Mouse (Mus musculus): ENCODE results near the gene Ppib. TPM values are rescaled to one million over a fixed set of nuclear protein-coding genes. Genes with fewer than 3 reads are reported as not detected.

Ppib gene
- total and polyA plus RNA-seq, 3 experiments: 268 to 550 (median 477) TPM

- H3K79me2 ChIP-seq (replicated peaks; ENCODE audit: control insufficient read depth, extremely low read depth, insufficient read depth, poor library complexity, severe bottlenecking): peaks cover 11% of the 10 kb centered on the region; the same call in 1 of the 2 replicates
- H3K27ac ChIP-seq (ENCODE audit: insufficient read depth, low read depth): no peak overlapping the region
- no peak for DNase-seq (ENCODE audit: extremely low read depth)
- H3K36me3 ChIP-seq (replicated peaks in 1 of 2; ENCODE audit: control insufficient read depth in 1 of 2, insufficient read depth in 1 of 2, low read length in 1 of 2): peaks cover 23 to 74% of the 10 kb centered on the region in 2 experiments
- H3K27me3 ChIP-seq (replicated peaks): no peaks in the 10 kb centered on the region
- TF ChIP-seq IRF4 (IDR thresholded peaks at IDR 0.05; ENCODE audit: low read depth, low read length) (no peak), GABPA (IDR thresholded peaks at IDR 0.05; ENCODE audit: insufficient replicate concordance, low read depth, low read length) (no peak), POLR2AphosphoS2 (IDR thresholded peaks at IDR 0.05; ENCODE audit: low read depth, low read length) (no peak), EP300 (IDR thresholded peaks at IDR 0.05; ENCODE audit: low read length) (no peak), ZKSCAN1 (IDR thresholded peaks at IDR 0.05; ENCODE audit: borderline replicate concordance, low read depth, low read length) (no peak), PAX5 (IDR thresholded peaks at IDR 0.05; ENCODE audit: low read length) (no peak)
- H3K4me2 ChIP-seq (ENCODE audit: insufficient read depth, low read depth, poor library complexity, severe bottlenecking): no peak overlapping the region
- H3K4me1 ChIP-seq (ENCODE audit: control insufficient read depth in 1 of 2, insufficient read depth in 2 of 2): peaks cover 6 to 37% of the 10 kb centered on the region in 2 experiments; a peak in 3 of 4 replicates
- H3K4me3 ChIP-seq (replicated peaks in 1 of 3; ENCODE audit: low read depth in 2 of 3, low read length in 2 of 3, poor library complexity in 1 of 3): no peak overlapping the region
- dilution Hi-C loops (cut with MboI; ENCODE audit: extremely low pct_ligation_motif_present, extremely low pct_unique_long_range_greater_than_20kb, low sequenced_read_pairs): no loop called here
- in situ Hi-C loops (cut with MboI; ENCODE audit: low pct_ligation_motif_present, low pct_unique_long_range_greater_than_20kb, low sequenced_read_pairs): no loop called here
- no peaks in the 10 kb centered on the region for H3K9me3 ChIP-seq (replicated peaks; ENCODE audit: low read length)
- H3K9ac ChIP-seq (ENCODE audit: insufficient read depth, low read depth): no peak overlapping the region
Observed at GRCm38 (mm10) chr9:66110611-66111379, 50.8 kb downstream of the Ppib start.

GRCm38 (mm10) chr9:66114341-66114740, 54.3 kb downstream of the Ppib start:
- dilution Hi-C loops (cut with MboI; ENCODE audit: extremely low pct_ligation_motif_present, extremely low pct_unique_long_range_greater_than_20kb, low sequenced_read_pairs) (no loop called here), in situ Hi-C loops (cut with MboI; ENCODE audit: low pct_ligation_motif_present, low pct_unique_long_range_greater_than_20kb, low sequenced_read_pairs) (no loop called here)
- Histone ChIP-seq H3K27me3 (replicated peaks) (no peaks in the 10 kb centered on the region), H3K9me3 (replicated peaks; ENCODE audit: low read length) (no peaks in the 10 kb centered on the region), H3K79me2 (replicated peaks; ENCODE audit: control insufficient read depth, extremely low read depth, insufficient read depth, poor library complexity, severe bottlenecking) (peaks cover 18% of the 10 kb centered on the region; the same call in 1 of the 2 replicates), H3K36me3 (replicated peaks in 1 of 2; ENCODE audit: control insufficient read depth in 1 of 2, insufficient read depth in 1 of 2, low read length in 1 of 2) (peaks cover 10 to 70% of the 10 kb centered on the region in 2 experiments), H3K4me3 (replicated peaks in 1 of 3; ENCODE audit: low read depth in 2 of 3, low read length in 2 of 3, poor library complexity in 1 of 3) (no peak overlapping the region), H3K27ac (ENCODE audit: insufficient read depth, low read depth) (no peak overlapping the region), H3K4me2 (ENCODE audit: insufficient read depth, low read depth, poor library complexity, severe bottlenecking) (no peak overlapping the region), H3K9ac (ENCODE audit: insufficient read depth, low read depth) (no peak overlapping the region), H3K4me1 (ENCODE audit: control insufficient read depth in 1 of 2, insufficient read depth in 2 of 2) (peaks cover 0 to 24% of the 10 kb centered on the region in 2 experiments; a peak in 1 of 4 replicates)
- DNase-seq (ENCODE audit: extremely low read depth): no peak
- TF ChIP-seq EP300 (IDR thresholded peaks at IDR 0.05; ENCODE audit: low read length) (no peak), IRF4 (IDR thresholded peaks at IDR 0.05; ENCODE audit: low read depth, low read length) (no peak), MAX (IDR thresholded peaks at IDR 0.05; ENCODE audit: low read length) (no peak), CTCF (conservative IDR thresholded peaks at IDR 0.05 in 1 of 2, IDR thresholded peaks at IDR 0.05 in 1 of 2; ENCODE audit: low read depth in 2 of 2, low read length in 2 of 2) (no peak), MXI1 (IDR thresholded peaks at IDR 0.05; ENCODE audit: low read depth, low read length) (no peak), MAFK (IDR thresholded peaks at IDR 0.05; ENCODE audit: insufficient replicate concordance, low read length) (no peak), SMC3 (IDR thresholded peaks at IDR 0.05; ENCODE audit: low read depth, low read length) (no peak), RCOR1 (conservative IDR thresholded peaks at IDR 0.05; ENCODE audit: low read depth, low read length) (no peak), CHD1 (IDR thresholded peaks at IDR 0.05; ENCODE audit: low read depth, low read length) (no peak), NRF1 (IDR thresholded peaks at IDR 0.05; ENCODE audit: low read depth, low read length) (no peak), NELFE (IDR thresholded peaks at IDR 0.05; ENCODE audit: low read depth, low read length) (no peak), POLR2A (IDR thresholded peaks at IDR 0.05; ENCODE audit: low read depth, low read length) (no peak), JUND (conservative IDR thresholded peaks at IDR 0.05; ENCODE audit: low read depth, low read length) (no peak), MEF2A (IDR thresholded peaks at IDR 0.05; ENCODE audit: borderline replicate concordance, low read depth, low read length) (no peak), CHD2 (IDR thresholded peaks at IDR 0.05; ENCODE audit: low read length) (no peak), SIN3A (IDR thresholded peaks at IDR 0.05; ENCODE audit: low read length) (no peak)

Other genes starting within 250 kb of the Ppib start
- 3.2 and 3.5 TPM in 2 replicates for gene Zfp609, start 232.7 kb upstream of the Ppib start, total RNA-seq (2012; rRNA removed)
- 1.2 and 1.5 TPM in 2 replicates for gene Zfp609, start 232.7 kb upstream of the Ppib start, total RNA-seq (2014; rRNA removed)
- gene Zfp609, start 232.7 kb upstream of the Ppib start, polyA plus RNA-seq (2012; ENCODE audit: insufficient read length, low read depth): 14.6 and 15.4 TPM in 2 replicates
- gene Pclaf, start 170.0 kb upstream of the Ppib start, total RNA-seq (2012; rRNA removed): 177 and 257 TPM in 2 replicates
- gene Pclaf, start 170.0 kb upstream of the Ppib start, total RNA-seq (2014; rRNA removed): 394 and 490 TPM in 2 replicates
- 183 and 229 TPM in 2 replicates for gene Pclaf, start 170.0 kb upstream of the Ppib start, polyA plus RNA-seq (2012; ENCODE audit: insufficient read length, low read depth)
- gene Trip4, start 151.4 kb upstream of the Ppib start, total RNA-seq (2012; rRNA removed): 12.0 and 12.1 TPM in 2 replicates
- 14.4 and 14.8 TPM in 2 replicates for gene Trip4, start 151.4 kb upstream of the Ppib start, total RNA-seq (2014; rRNA removed)
- 15.4 and 17.2 TPM in 2 replicates for gene Trip4, start 151.4 kb upstream of the Ppib start, polyA plus RNA-seq (2012; ENCODE audit: insufficient read length, low read depth)
- 14.4 and 16.0 TPM in 2 replicates for gene Csnk1g1, start 151.3 kb upstream of the Ppib start, total RNA-seq (2012; rRNA removed)
- 10.7 and 11.7 TPM in 2 replicates for gene Csnk1g1, start 151.3 kb upstream of the Ppib start, total RNA-seq (2014; rRNA removed)
- 12.3 and 13.8 TPM in 2 replicates for gene Csnk1g1, start 151.3 kb upstream of the Ppib start, polyA plus RNA-seq (2012; ENCODE audit: insufficient read length, low read depth)
- gene Snx22, start 9.5 kb downstream of the Ppib start, total RNA-seq (2012; rRNA removed): 11.4 and 11.5 TPM in 2 replicates
- gene Snx22, start 9.5 kb downstream of the Ppib start, total RNA-seq (2014; rRNA removed): 0.11 TPM in 1 of 2 replicates, not detected in the other
- 0.25 and 0.39 TPM in 2 replicates for gene Snx22, start 9.5 kb downstream of the Ppib start, polyA plus RNA-seq (2012; ENCODE audit: insufficient read length, low read depth)
- 86.4 and 91.4 TPM in 2 replicates for gene Snx1, start 66.4 kb downstream of the Ppib start, total RNA-seq (2012; rRNA removed)
- gene Snx1, start 66.4 kb downstream of the Ppib start, total RNA-seq (2014; rRNA removed): 170 and 186 TPM in 2 replicates
- 110 and 114 TPM in 2 replicates for gene Snx1, start 66.4 kb downstream of the Ppib start, polyA plus RNA-seq (2012; ENCODE audit: insufficient read length, low read depth)
- gene Ciao2a, start 66.4 kb downstream of the Ppib start, total RNA-seq (2012; rRNA removed): 144 and 180 TPM in 2 replicates
- 359 and 411 TPM in 2 replicates for gene Ciao2a, start 66.4 kb downstream of the Ppib start, total RNA-seq (2014; rRNA removed)
- gene Ciao2a, start 66.4 kb downstream of the Ppib start, polyA plus RNA-seq (2012; ENCODE audit: insufficient read length, low read depth): 197 and 246 TPM in 2 replicates
- gene Dapk2, start 98.0 kb downstream of the Ppib start, total RNA-seq (2012; rRNA removed): 28.4 and 39.0 TPM in 2 replicates
- 60.3 and 62.4 TPM in 2 replicates for gene Dapk2, start 98.0 kb downstream of the Ppib start, total RNA-seq (2014; rRNA removed)
- 25.2 and 26.7 TPM in 2 replicates for gene Dapk2, start 98.0 kb downstream of the Ppib start, polyA plus RNA-seq (2012; ENCODE audit: insufficient read length, low read depth)